Mouse (Mus musculus) cerebellum, adult 2 months (tissue): Measurements from ENCODE around the gene Myo18a. TPM values are rescaled to one million over a fixed set of nuclear protein-coding genes. Genes with fewer than 3 reads are reported as not detected.

ENCODE experiments used
- DNase-seq, 2 experiments: peaks; one replicate each; pipeline ENCODE4 v3.0.0; 2021
- H3K27ac ChIP-seq: fragments of 200-500 bp; 2 replicates; pipeline ENCODE4 v1.5.1; 2012; ENCODE audit warnings: low read length, control low read depth, inconsistent platforms; ENCODE audit not compliant: insufficient read depth
- H3K27me3 ChIP-seq: fragments of 200-500 bp; 2 replicates; pipeline ENCODE4 v1.6.1; 2012; ENCODE audit warnings: inconsistent platforms, mild to moderate bottlenecking, low read length, moderate library complexity; ENCODE audit not compliant: control insufficient read depth, insufficient read depth
- H3K4me1 ChIP-seq: fragments of 200-500 bp; 2 replicates; pipeline ENCODE4 v1.6.1; 2011; ENCODE audit warnings: low read length; ENCODE audit not compliant: control insufficient read depth, insufficient read depth
- H3K4me3 ChIP-seq: fragments of 200-500 bp; replicated peaks from 2 replicates; pipeline ENCODE3; 2011; ENCODE audit warnings: mild to moderate bottlenecking, low read depth, low read length, control low read depth; ENCODE audit not compliant: insufficient read depth
- CTCF ChIP-seq: fragments of 200-500 bp; IDR thresholded peaks from 2 replicates; pipeline ENCODE4 v1.5.1; 2011; ENCODE audit warnings: low read depth, mild to moderate bottlenecking, control low read depth, low read length, moderate library complexity, borderline replicate concordance; ENCODE audit not compliant: insufficient read depth
- POLR2A ChIP-seq: fragments of 200-500 bp; IDR thresholded peaks from 2 replicates; pipeline ENCODE4 v1.6.1; 2011; ENCODE audit warnings: low read length, control low read depth, borderline replicate concordance; ENCODE audit not compliant: insufficient read depth
- WGBS: fragments of 180-500 bp; shearing (Covaris S2); methylation state at CpG from one replicate; pipeline ENCODE4 v1.1.7; 2018; 5-methylcytosine and 5-hydroxymethylcytosine counted together
- polyA plus RNA-seq: library from polyadenylated mRNA; depleted of rRNA; stranded (reverse); fragments of >200 nt; gene quantifications from 2 replicates; pipeline ENCODE4 v1.2.3, GENCODE M21; 2012

Myo18a gene
- polyA plus RNA-seq, 1 experiment, result 62.1 TPM

DNA sequence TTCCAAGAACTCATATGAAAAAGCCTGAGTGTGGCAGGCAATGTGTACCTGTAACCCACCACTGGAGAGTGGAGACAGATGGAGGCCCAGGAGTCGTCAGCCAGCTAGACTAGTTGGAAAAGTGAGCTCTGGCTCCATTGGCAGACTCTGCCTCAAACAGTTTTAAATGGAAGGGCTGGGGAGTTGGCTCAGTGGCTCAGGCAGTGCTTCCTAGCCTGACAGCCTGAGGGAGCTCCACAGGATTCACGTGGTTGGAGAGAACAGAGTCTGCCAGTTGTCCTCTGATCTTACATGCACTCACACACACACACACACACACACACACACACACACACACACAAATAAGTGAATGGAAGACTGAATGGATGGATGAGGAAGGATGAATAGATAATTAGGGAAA lies 43.2 kb downstream of the Myo18a start:
- H3K27ac ChIP-seq, result no peak overlapping the region
- WGBS, result 4% methylated on average over 2 of the region's 2 CpGs
- no peak overlapping the region for H3K4me3 ChIP-seq
- peaks cover 37% of the 10 kb centered on the region for H3K4me1 ChIP-seq
- DNase-seq, result peak in 1 of 2 experiments; percentile 48
- TF ChIP-seq POLR2A (no peak), CTCF (peak; percentile 18; the same call in 1 of the 2 replicates)
- H3K27me3 ChIP-seq, result no peaks in the 10 kb centered on the region

DNA sequence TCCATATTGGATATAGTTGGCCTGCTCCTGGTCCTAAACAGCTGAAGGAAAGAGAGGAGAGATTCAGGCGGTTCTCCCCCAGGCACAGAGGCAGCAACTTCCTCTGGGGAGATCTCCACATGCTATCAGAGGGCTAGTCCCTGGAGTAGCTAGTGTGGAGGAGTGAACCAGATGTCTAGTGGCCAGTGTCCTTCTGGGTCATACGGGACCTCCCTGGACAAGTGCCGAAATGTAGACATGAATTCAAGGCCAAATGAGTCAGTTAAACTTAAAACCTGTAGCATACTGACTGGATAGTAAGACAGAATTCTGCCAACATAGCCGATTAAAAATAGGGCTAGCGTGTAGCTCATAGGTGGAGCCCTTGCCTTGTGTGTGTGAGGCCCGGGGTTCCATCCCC lies 43.8 kb downstream of the Myo18a start:
- TF ChIP-seq POLR2A, result no peak
- TF ChIP-seq CTCF, result no peak
- no peak overlapping the region for H3K4me3 ChIP-seq
- no peak for DNase-seq
- 83% methylated on average over 6 of the region's 6 CpGs for WGBS
- peaks cover 36% of the 10 kb centered on the region for H3K4me1 ChIP-seq
- H3K27ac ChIP-seq, result no peak overlapping the region
- H3K27me3 ChIP-seq, result no peaks in the 10 kb centered on the region

DNA sequence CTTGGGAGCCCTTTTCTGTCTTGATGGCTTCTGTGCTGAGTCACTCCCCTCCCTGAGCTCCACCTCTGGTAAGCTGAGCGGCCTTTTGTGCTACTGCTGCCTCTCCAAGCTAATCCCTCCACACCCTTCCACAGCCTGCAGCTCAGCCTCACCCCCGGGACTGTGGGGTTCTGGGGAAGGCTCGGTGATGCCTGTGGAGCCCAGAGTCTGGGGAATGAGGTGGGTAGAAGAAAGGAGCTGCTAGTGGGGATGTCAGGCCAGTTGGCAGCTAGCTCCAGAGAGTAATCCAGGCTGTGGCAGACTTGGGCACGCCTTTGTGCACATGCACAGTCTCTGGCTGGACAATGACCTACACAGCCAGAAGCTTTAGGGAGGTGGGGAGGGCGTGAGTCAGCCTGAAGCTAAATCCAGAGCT lies 45.0 kb downstream of the Myo18a start:
- peaks cover 28% of the 10 kb centered on the region for H3K4me1 ChIP-seq
- 40% methylated on average over 5 of the region's 5 CpGs for WGBS
- TF ChIP-seq CTCF (no peak), POLR2A (no peak)
- H3K4me3 ChIP-seq, result no peak overlapping the region
- no peaks in the 10 kb centered on the region for H3K27me3 ChIP-seq
- no peak overlapping the region for H3K27ac ChIP-seq
- peak; percentile 43 to 57 for DNase-seq

DNA sequence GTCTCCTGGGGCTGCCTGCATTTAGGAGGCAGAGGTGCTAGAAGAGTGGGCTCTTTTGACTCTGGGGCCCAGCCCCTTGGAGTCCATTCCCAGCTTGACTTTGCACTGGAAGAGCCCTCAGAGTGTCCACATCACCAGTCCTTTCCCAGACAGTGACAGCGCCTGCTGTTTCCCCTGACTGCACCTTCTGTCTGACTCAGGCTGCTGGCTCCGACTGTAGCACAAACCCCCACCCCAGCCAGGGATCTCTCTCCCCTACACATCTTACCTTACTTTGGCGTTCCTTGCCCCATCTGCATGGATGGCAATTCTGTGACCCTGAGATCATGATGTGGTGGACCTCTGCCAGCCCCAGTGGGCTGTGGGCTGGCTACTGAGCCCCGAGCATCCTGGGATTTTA lies 46.2 kb downstream of the Myo18a start:
- no peak overlapping the region for H3K27ac ChIP-seq
- no peak overlapping the region for H3K4me3 ChIP-seq
- H3K4me1 ChIP-seq, result peaks cover 28% of the 10 kb centered on the region
- peak; percentile 45 to 48 for DNase-seq
- 33% methylated on average over 4 of the region's 4 CpGs for WGBS
- TF ChIP-seq POLR2A, result no peak
- no peak for TF ChIP-seq CTCF
- no peaks in the 10 kb centered on the region for H3K27me3 ChIP-seq

DNA sequence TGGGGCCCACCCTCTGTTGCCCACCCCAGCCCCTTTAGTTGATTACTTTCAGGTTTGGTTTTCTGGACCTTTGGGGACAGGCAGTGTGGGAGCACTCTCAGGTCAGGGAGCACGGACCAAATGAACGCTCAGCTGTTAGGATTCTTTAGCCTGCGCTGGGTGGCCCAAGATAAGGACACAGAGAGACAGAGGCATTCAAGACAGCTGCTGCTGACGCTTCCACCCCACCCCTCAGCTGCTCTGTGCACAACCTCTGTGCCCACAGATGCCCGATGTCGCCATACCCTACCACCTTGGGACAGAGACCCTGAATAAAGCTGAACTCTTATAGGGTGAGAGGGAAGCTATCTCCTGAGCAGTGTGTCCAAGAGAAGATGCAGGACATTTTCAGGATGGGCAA lies 47.0 kb downstream of the Myo18a start:
- WGBS, result 94% methylated on average over 6 of the region's 6 CpGs
- no peak for DNase-seq
- H3K27ac ChIP-seq, result no peak overlapping the region
- H3K4me1 ChIP-seq, result peaks cover 28% of the 10 kb centered on the region
- TF ChIP-seq POLR2A (no peak), CTCF (no peak)
- H3K4me3 ChIP-seq, result no peak overlapping the region
- no peaks in the 10 kb centered on the region for H3K27me3 ChIP-seq

DNA sequence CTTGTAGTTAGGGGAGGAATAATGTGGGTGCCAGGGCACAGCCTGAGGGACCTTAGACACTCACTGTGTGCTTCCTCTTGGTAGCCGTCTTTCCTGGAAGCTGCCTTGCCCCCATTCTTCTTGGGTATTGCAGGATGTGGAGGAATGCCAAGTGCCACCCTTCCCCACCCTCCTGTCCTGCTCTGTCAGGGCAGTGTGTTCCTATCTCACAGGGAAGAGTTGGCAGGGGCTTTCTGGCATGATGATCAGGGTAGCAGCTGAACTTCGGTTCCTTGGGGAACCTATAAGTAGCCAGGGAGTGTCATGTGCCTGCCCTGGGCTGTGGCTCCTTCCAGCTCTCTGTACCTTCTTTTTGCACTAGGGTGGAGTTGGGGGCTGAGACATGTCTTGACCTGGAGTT lies 50.9 kb downstream of the Myo18a start:
- no peaks in the 10 kb centered on the region for H3K27me3 ChIP-seq
- TF ChIP-seq CTCF, result no peak
- no peak for TF ChIP-seq POLR2A
- H3K27ac ChIP-seq, result no peak overlapping the region
- WGBS, result 14% methylated on average over 2 of the region's 2 CpGs
- DNase-seq, result no peak
- peaks cover 11% of the 10 kb centered on the region for H3K4me1 ChIP-seq
- no peak overlapping the region for H3K4me3 ChIP-seq

DNA sequence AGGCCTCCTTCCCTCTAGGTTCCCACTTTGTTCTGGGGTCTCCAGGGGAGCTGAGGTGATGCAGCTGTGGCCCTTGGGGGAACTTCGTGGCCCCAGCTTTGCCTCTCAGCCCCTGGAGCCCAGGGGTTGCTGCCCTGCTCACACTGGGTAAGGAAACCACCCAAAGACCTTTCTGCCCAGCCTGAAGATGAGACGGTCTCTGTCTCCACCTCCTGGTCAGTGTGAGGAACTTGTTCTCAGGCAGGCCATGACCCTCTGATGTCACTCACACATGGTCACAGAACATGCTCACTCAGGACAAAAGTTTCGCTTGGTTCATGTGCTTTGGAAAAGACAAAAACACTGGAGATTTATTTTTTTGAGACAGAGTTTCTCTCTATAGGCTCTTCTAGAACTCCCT lies 53.0 kb downstream of the Myo18a start:
- no peak for TF ChIP-seq POLR2A
- TF ChIP-seq CTCF, result peak; percentile 98
- Histone ChIP-seq H3K4me1 (peaks cover 7% of the 10 kb centered on the region), H3K4me3 (no peak overlapping the region), H3K27ac (no peak overlapping the region), H3K27me3 (no peaks in the 10 kb centered on the region)
- DNase-seq, result peak; percentile 60 to 68
- 28% methylated on average over 3 of the region's 3 CpGs for WGBS

DNA sequence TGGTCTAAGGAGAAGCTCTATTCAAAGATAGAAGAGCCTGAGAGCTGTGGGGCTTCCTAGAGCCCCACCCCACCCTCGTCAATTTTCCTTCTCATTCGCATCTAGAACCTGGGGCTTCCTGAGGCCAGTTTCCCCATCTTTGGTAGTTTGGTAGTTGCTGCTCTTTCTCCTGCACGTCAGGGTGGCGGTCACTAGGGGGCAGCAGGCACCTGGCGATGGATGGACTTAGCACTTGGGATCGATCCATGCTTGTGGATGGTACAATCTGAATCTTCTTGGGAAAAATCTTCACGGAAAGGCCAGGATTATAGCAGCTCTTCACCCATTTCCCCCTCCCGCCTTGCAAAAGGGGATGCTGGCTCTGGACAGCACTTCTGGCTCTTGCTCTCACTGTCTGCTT lies 58.6 kb downstream of the Myo18a start:
- WGBS, result 21% methylated on average over 8 of the region's 8 CpGs
- no peaks in the 10 kb centered on the region for H3K27me3 ChIP-seq
- H3K4me1 ChIP-seq, result peaks cover 15% of the 10 kb centered on the region
- H3K27ac ChIP-seq, result no peak overlapping the region
- DNase-seq, result peak; percentile 73 to 82
- H3K4me3 ChIP-seq, result no peak overlapping the region
- TF ChIP-seq CTCF, result peak; percentile 95
- no peak for TF ChIP-seq POLR2A

DNA sequence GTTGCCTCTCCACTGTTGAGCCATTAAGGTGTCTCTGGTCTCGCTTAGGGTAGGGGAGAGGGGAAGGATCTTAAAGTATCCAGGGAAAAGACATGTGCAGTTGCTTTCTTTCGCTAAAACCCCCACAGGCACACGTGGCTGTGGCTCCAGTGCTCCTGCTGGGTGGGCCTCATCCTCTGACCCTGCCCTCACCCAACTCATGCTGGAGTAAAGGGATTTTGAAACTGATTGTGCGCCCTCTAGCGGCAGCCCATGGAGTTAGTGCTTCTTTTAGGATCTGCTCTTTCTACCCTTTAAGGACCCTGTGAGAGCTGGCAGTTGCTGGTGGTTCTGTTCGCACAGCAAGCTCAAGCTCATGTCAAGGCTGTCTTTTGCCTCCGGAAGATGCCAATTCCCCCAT lies 59.7 kb downstream of the Myo18a start:
- peak; percentile 49 to 75 for DNase-seq
- WGBS, result 31% methylated on average over 7 of the region's 7 CpGs
- Histone ChIP-seq H3K27ac (no peak overlapping the region), H3K4me1 (peaks cover 22% of the 10 kb centered on the region), H3K27me3 (no peaks in the 10 kb centered on the region), H3K4me3 (no peak overlapping the region)
- TF ChIP-seq POLR2A (no peak), CTCF (peak; percentile 78)
